Mouse (Mus musculus) intestine, embryonic 14.5 days (tissue): ENCODE measurements around the gene Ttc25. TPM values are rescaled to one million over a fixed set of nuclear protein-coding genes. Genes with fewer than 3 reads are reported as not detected.

Source experiments
- ATAC-seq: fragments of 200-750 bp; cut with Nextera tagmentation; replicated peaks from 2 replicates; pipeline ENCODE4 v1.8.0; 2017; ENCODE audit warnings: low read depth, moderate number of reproducible peaks, moderate TSS enrichment, moderate library complexity; ENCODE audit not compliant: low FRiP score, low TSS enrichment
- DNase-seq: peaks from one replicate; pipeline ENCODE4 v3.0.0-alpha.2; 2018; ENCODE audit warnings: low spot score
- H3K27ac ChIP-seq: fragments of 300-500 bp; sonication (generic); 2 replicates; pipeline ENCODE4 v1.5.1; 2014; ENCODE audit warnings: low read depth, mild to moderate bottlenecking, control low read depth
- H3K27me3 ChIP-seq: fragments of 300-500 bp; sonication (generic); replicated peaks from 2 replicates; pipeline ENCODE4 v1.6.1; 2014; ENCODE audit warnings: low read length, control low read depth; ENCODE audit not compliant: control insufficient read depth, insufficient read depth
- H3K36me3 ChIP-seq: fragments of 300-500 bp; sonication (generic); 2 replicates; pipeline ENCODE4 v1.6.1; 2014; ENCODE audit warnings: low read length, control low read depth; ENCODE audit not compliant: control insufficient read depth, insufficient read depth
- H3K4me1 ChIP-seq: fragments of 300-500 bp; sonication (generic); replicated peaks from 2 replicates; pipeline ENCODE4 v1.6.1; 2014; ENCODE audit warnings: low read length, control low read depth, mixed read lengths; ENCODE audit not compliant: control insufficient read depth, insufficient read depth
- H3K4me2 ChIP-seq: fragments of 300-500 bp; sonication (generic); 2 replicates; pipeline ENCODE4 v1.6.1; 2014; ENCODE audit warnings: low read length
- H3K4me3 ChIP-seq: fragments of 300-500 bp; sonication (generic); 2 replicates; pipeline ENCODE4 v1.5.1; 2014; ENCODE audit warnings: low read depth, low read length, control low read depth, mixed read lengths
- H3K9ac ChIP-seq: fragments of 300-500 bp; sonication (generic); 2 replicates; pipeline ENCODE4 v1.6.1; 2014; ENCODE audit warnings: mild to moderate bottlenecking, low read length
- H3K9me3 ChIP-seq: fragments of 300-500 bp; sonication (generic); 2 replicates; pipeline ENCODE4 v1.6.1; 2016; ENCODE audit warnings: low read length, control low read depth; ENCODE audit not compliant: control insufficient read depth
- WGBS: fragments of 180-500 bp; shearing (Covaris S2); extraction: QIAGEN DNeasy Blood & Tissue Kit; methylation state at CpG from one replicate; pipeline ENCODE4 v1.1.7; 2014; 5-methylcytosine and 5-hydroxymethylcytosine counted together
- polyA plus RNA-seq: library from polyadenylated mRNA; unstranded; fragments of >200 nt; fragmentation: Nextera tagmentation; extraction: Ambion mirVana; gene quantifications from 2 replicates; pipeline ENCODE4 v1.2.1, GENCODE M21; 2014

Gene Ttc25
- polyA plus RNA-seq, 1 experiment from 2014 or later = 0.46 TPM

GRCm38 (mm10) chr11:100555583-100555982 lies 10.2 kb downstream of the Ttc25 start:
- H3K4me1 ChIP-seq = no peaks in the 10 kb centered on the region
- peak; percentile 66 for DNase-seq
- H3K4me3 ChIP-seq = no peak overlapping the region
- H3K9me3 ChIP-seq = no peaks in the 10 kb centered on the region
- 22% methylated on average over 11 of the region's 11 CpGs for WGBS
- H3K9ac ChIP-seq = no peak overlapping the region
- peak; percentile 57; the same call in 1 of the 2 replicates for ATAC-seq
- H3K36me3 ChIP-seq = no peaks in the 10 kb centered on the region
- H3K27ac ChIP-seq = no peak overlapping the region
- H3K4me2 ChIP-seq = no peak overlapping the region; the same call in 1 of the 2 replicates
- no peaks in the 10 kb centered on the region for H3K27me3 ChIP-seq

- ATAC-seq = no peak
- no peak overlapping the region for H3K27ac ChIP-seq
- 67% methylated on average over 3 of the region's 3 CpGs for whole genome bisulfite sequencing
Measured at GRCm38 (mm10) chr11:100557563-100557962, 12.2 kb downstream of the Ttc25 start.

DNA sequence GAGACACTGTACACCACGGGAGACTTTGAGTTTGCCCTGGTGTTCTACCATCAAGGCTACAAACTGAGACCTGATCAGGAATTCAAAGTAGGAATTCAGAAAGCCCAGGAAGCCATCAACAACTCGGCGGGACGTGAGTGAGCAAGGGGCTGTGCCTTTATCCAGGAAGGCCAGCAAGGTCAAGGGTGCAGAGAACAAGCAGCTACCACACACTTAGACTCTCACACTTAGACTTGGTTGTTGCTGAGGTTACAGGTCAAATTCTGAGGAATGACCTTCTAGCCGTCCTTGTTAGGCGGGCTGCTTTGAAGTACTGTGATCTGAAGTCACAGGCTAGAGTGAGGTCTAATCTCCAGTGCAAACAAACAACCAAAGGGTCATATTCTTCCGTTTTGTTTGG lies 14.1 kb downstream of the Ttc25 start:
- Histone ChIP-seq H3K4me3 (no peak overlapping the region), H3K27ac (no peak overlapping the region), H3K4me2 (no peak overlapping the region), H3K9ac (no peak overlapping the region), H3K4me1 (no peaks in the 10 kb centered on the region), H3K9me3 (no peaks in the 10 kb centered on the region), H3K27me3 (no peaks in the 10 kb centered on the region), H3K36me3 (no peaks in the 10 kb centered on the region)
- DNase-seq = no peak
- WGBS = 44% methylated on average over 7 of the region's 7 CpGs
- ATAC-seq = no peak

More at GRCm38 (mm10) chr11:100557563-100557962, 12.2 kb downstream of the Ttc25 start:
- H3K36me3 ChIP-seq = no peaks in the 10 kb centered on the region
- H3K4me1 ChIP-seq = no peaks in the 10 kb centered on the region
- H3K4me2 ChIP-seq = no peak overlapping the region
- no peaks in the 10 kb centered on the region for H3K9me3 ChIP-seq
- no peak overlapping the region for H3K9ac ChIP-seq
- no peak for DNase-seq
- no peaks in the 10 kb centered on the region for H3K27me3 ChIP-seq
- H3K4me3 ChIP-seq = no peak overlapping the region

- no peaks in the 10 kb centered on the region for H3K4me1 ChIP-seq
- no peak overlapping the region for H3K9ac ChIP-seq
- no peak overlapping the region for H3K4me3 ChIP-seq
- DNase-seq (no peak), ATAC-seq (no peak)
- H3K27me3 ChIP-seq = no peaks in the 10 kb centered on the region
- H3K36me3 ChIP-seq = no peaks in the 10 kb centered on the region
- no peak overlapping the region for H3K4me2 ChIP-seq
- H3K9me3 ChIP-seq = no peaks in the 10 kb centered on the region
- 69% methylated on average over 5 of the region's 5 CpGs for WGBS
- no peak overlapping the region for H3K27ac ChIP-seq
Measured at GRCm38 (mm10) chr11:100561748-100562147, 16.3 kb downstream of the Ttc25 start.

DNA sequence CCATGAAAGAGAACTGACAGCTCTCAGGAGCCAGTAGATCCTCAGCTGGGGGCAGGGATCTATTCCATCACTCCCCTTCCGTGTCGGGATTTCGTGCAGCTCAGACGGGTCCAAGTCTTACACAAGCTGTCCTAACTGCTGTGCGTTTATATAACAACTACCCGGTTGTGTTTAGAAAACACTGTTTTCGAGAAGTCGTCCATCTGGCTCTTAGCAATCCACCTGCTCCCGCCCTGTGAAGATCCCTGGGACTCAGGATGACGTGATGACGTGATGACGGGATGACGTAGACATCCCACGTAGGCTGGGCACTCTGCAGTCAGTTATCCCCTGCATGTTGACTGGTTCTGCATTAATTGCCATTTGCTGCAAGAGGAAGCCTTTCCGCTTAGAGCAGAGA lies 18.9 kb downstream of the Ttc25 start:
- ATAC-seq = no peak
- WGBS = 60% methylated on average over 15 of the region's 15 CpGs

DNA sequence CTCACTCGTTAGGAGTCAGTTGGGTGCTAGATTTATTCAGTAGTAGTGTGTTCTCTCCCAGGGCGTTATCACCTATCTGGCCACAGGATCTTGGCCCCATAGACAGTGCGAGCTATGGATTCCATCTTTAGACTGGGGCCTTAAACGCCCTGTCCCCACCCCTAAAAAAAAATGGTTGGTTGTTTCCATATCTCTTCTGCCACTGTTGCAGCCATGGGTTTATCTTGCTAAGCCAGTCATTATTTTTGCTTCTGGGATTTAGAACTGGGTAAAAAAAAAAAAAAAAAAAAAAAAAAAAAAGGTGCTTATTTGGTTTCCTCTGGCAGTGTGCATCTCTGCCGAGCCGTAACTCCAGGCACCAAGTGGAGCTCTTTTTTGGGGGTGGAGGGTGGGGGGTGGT lies 19.3 kb downstream of the Ttc25 start:
- no peak for ATAC-seq
- no peak overlapping the region for H3K4me3 ChIP-seq
- WGBS = 83% methylated on average over 6 of the region's 6 CpGs
- H3K27ac ChIP-seq = no peak overlapping the region
- H3K4me1 ChIP-seq = no peaks in the 10 kb centered on the region
- DNase-seq = no peak
- H3K9ac ChIP-seq = no peak overlapping the region
- no peak overlapping the region for H3K4me2 ChIP-seq
- H3K36me3 ChIP-seq = no peaks in the 10 kb centered on the region
- no peaks in the 10 kb centered on the region for H3K9me3 ChIP-seq
- no peaks in the 10 kb centered on the region for H3K27me3 ChIP-seq

More for the DNA sequence above, 18.9 kb downstream of the Ttc25 start:
- Histone ChIP-seq H3K9me3 (no peaks in the 10 kb centered on the region), H3K36me3 (no peaks in the 10 kb centered on the region), H3K4me3 (no peak overlapping the region), H3K27ac (no peak overlapping the region), H3K4me2 (no peak overlapping the region), H3K9ac (no peak overlapping the region), H3K4me1 (no peaks in the 10 kb centered on the region), H3K27me3 (no peaks in the 10 kb centered on the region)
- no peak for DNase-seq

GRCm38 (mm10) chr11:100567229-100567628 lies 21.8 kb downstream of the Ttc25 start:
- no peaks in the 10 kb centered on the region for H3K36me3 ChIP-seq
- no peak for ATAC-seq
- H3K27me3 ChIP-seq = peaks cover 13% of the 10 kb centered on the region; the same call in 1 of the 2 replicates
- H3K9ac ChIP-seq = no peak overlapping the region
- H3K9me3 ChIP-seq = no peaks in the 10 kb centered on the region
- H3K4me2 ChIP-seq = no peak overlapping the region
- WGBS = 87% methylated on average over 5 of the region's 5 CpGs
- no peak overlapping the region for H3K4me3 ChIP-seq
- DNase-seq = no peak
- peaks cover 8% of the 10 kb centered on the region; the same call in 1 of the 2 replicates for H3K4me1 ChIP-seq
- no peak overlapping the region for H3K27ac ChIP-seq

DNA sequence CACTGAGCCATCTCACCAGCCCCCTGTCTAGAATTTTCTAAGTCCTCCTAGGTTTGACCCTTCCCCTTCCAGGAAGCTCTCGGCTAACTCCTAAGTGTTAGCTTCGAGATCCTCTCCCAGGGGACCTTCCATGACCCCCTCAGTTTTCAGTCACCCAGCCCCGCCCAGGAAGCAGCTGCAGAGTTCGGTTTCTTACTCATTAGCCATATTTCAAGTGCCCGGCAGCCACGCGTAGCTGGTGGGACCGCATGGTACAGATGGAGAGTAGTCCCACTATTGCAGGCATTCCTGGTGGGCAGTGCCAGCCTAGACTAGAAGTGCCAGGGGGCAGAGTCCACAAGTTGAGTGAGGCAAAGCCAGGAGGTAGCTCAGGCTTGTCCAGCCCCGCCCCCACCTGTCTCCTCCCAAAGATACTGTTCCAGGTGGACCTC lies 22.4 kb downstream of the Ttc25 start:
- H3K9ac ChIP-seq = no peak overlapping the region
- H3K4me2 ChIP-seq = no peak overlapping the region
- no peak for DNase-seq
- H3K4me3 ChIP-seq = no peak overlapping the region
- WGBS = 51% methylated on average over 9 of the region's 9 CpGs
- no peaks in the 10 kb centered on the region for H3K36me3 ChIP-seq
- peaks cover 13% of the 10 kb centered on the region; the same call in 1 of the 2 replicates for H3K27me3 ChIP-seq
- peaks cover 8% of the 10 kb centered on the region; the same call in 1 of the 2 replicates for H3K4me1 ChIP-seq
- no peak for ATAC-seq
- H3K9me3 ChIP-seq = no peaks in the 10 kb centered on the region
- H3K27ac ChIP-seq = no peak overlapping the region

DNA sequence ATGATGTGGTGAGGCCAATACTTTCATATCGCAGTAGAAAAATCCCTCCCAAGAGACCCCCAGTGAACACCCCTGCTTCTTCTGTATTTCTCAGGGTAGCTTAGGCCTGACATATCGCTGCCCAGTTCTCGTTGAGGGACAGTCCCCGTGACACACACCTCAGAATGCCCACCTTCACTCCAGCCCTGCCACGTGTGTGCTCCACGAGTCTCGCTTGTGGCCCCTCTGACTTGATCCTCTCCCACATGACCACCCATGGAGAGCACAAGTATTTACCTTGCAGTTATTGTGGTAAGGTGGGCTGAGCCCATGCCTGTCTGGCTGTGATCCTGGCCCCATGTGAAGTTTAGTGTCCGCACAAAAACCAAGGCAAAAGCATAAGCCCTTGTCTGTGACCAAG lies 23.3 kb downstream of the Ttc25 start:
- Histone ChIP-seq H3K9ac (no peak overlapping the region), H3K27ac (no peak overlapping the region), H3K27me3 (peaks cover 13% of the 10 kb centered on the region; the same call in 1 of the 2 replicates), H3K36me3 (no peaks in the 10 kb centered on the region), H3K4me1 (peaks cover 8% of the 10 kb centered on the region; the same call in 1 of the 2 replicates), H3K4me2 (no peak overlapping the region), H3K9me3 (no peaks in the 10 kb centered on the region), H3K4me3 (no peak overlapping the region)
- ATAC-seq = no peak
- no peak for DNase-seq
- WGBS = 83% methylated on average over 8 of the region's 8 CpGs
